Mouse (Mus musculus): ENCODE data around the gene Edem1. TPM values are rescaled to one million over a fixed set of nuclear protein-coding genes. Genes with fewer than 3 reads are reported as not detected.

Gene Edem1
- polyA plus RNA-seq, 1 experiment from 2014 or later, result 25.0 TPM

GRCm38 (mm10) chr6:108892589-108892988, 64.1 kb downstream of the Edem1 start:
- Histone ChIP-seq H3K27me3 (replicated peaks; ENCODE audit: control insufficient read depth, insufficient read depth, low read length) (no peaks in the 10 kb centered on the region), H3K9me3 (ENCODE audit: control insufficient read depth, low read length) (no peaks in the 10 kb centered on the region), H3K4me3 (ENCODE audit: low read depth, low read length) (no peak overlapping the region), H3K4me2 (no peak overlapping the region), H3K4me1 (replicated peaks; ENCODE audit: control insufficient read depth, insufficient read depth, low read length) (no peaks in the 10 kb centered on the region), H3K9ac (ENCODE audit: low read depth, low read length) (no peak overlapping the region), H3K27ac (ENCODE audit: low read depth, low read length) (no peak overlapping the region), H3K36me3 (ENCODE audit: control insufficient read depth, insufficient read depth, low read length) (no peaks in the 10 kb centered on the region)
- no peak for ATAC-seq (replicated peaks; ENCODE audit: low FRiP score)
- WGBS, result 80% methylated on average over 5 of the region's 5 CpGs
- no peak for DNase-seq (ENCODE audit: low spot score)

GRCm38 (mm10) chr6:108895129-108895528, 66.7 kb downstream of the Edem1 start:
- no peak overlapping the region for H3K4me2 ChIP-seq
- DNase-seq (ENCODE audit: low spot score) (no peak), ATAC-seq (replicated peaks; ENCODE audit: low FRiP score) (no peak)
- no peak overlapping the region for H3K9ac ChIP-seq (ENCODE audit: low read depth, low read length)
- WGBS, result 63% methylated on average over 2 of the region's 2 CpGs
- no peaks in the 10 kb centered on the region for H3K4me1 ChIP-seq (replicated peaks; ENCODE audit: control insufficient read depth, insufficient read depth, low read length)
- no peaks in the 10 kb centered on the region for H3K27me3 ChIP-seq (replicated peaks; ENCODE audit: control insufficient read depth, insufficient read depth, low read length)
- no peaks in the 10 kb centered on the region for H3K36me3 ChIP-seq (ENCODE audit: control insufficient read depth, insufficient read depth, low read length)
- no peaks in the 10 kb centered on the region for H3K9me3 ChIP-seq (ENCODE audit: control insufficient read depth, low read length)
- no peak overlapping the region for H3K4me3 ChIP-seq (ENCODE audit: low read depth, low read length)
- H3K27ac ChIP-seq (ENCODE audit: low read depth, low read length), result no peak overlapping the region

- Histone ChIP-seq H3K36me3 (ENCODE audit: control insufficient read depth, insufficient read depth, low read length) (no peaks in the 10 kb centered on the region), H3K4me2 (no peak overlapping the region), H3K4me3 (ENCODE audit: low read depth, low read length) (no peak overlapping the region), H3K27ac (ENCODE audit: low read depth, low read length) (no peak overlapping the region), H3K27me3 (replicated peaks; ENCODE audit: control insufficient read depth, insufficient read depth, low read length) (no peaks in the 10 kb centered on the region), H3K9ac (ENCODE audit: low read depth, low read length) (no peak overlapping the region), H3K9me3 (ENCODE audit: control insufficient read depth, low read length) (no peaks in the 10 kb centered on the region), H3K4me1 (replicated peaks; ENCODE audit: control insufficient read depth, insufficient read depth, low read length) (no peaks in the 10 kb centered on the region)
- 85% methylated on average over 3 of the region's 3 CpGs for WGBS
- DNase-seq (ENCODE audit: low spot score), result no peak
- no peak for ATAC-seq (replicated peaks; ENCODE audit: low FRiP score)
Measured at GRCm38 (mm10) chr6:108895976-108896375, 67.5 kb downstream of the Edem1 start.

- Histone ChIP-seq H3K9ac (ENCODE audit: low read depth, low read length) (no peak overlapping the region), H3K36me3 (ENCODE audit: control insufficient read depth, insufficient read depth, low read length) (no peaks in the 10 kb centered on the region), H3K27ac (ENCODE audit: low read depth, low read length) (no peak overlapping the region), H3K27me3 (replicated peaks; ENCODE audit: control insufficient read depth, insufficient read depth, low read length) (no peaks in the 10 kb centered on the region), H3K9me3 (ENCODE audit: control insufficient read depth, low read length) (no peaks in the 10 kb centered on the region), H3K4me3 (ENCODE audit: low read depth, low read length) (no peak overlapping the region), H3K4me1 (replicated peaks; ENCODE audit: control insufficient read depth, insufficient read depth, low read length) (no peaks in the 10 kb centered on the region), H3K4me2 (no peak overlapping the region)
- DNase-seq (ENCODE audit: low spot score), result no peak
- no peak for ATAC-seq (replicated peaks; ENCODE audit: low FRiP score)
- 74% methylated on average over 8 of the region's 8 CpGs for WGBS
Measured at GRCm38 (mm10) chr6:108896525-108897087, 68.2 kb downstream of the Edem1 start.

- 55% methylated on average over 2 of the region's 2 CpGs for WGBS
- Histone ChIP-seq H3K36me3 (ENCODE audit: control insufficient read depth, insufficient read depth, low read length) (no peaks in the 10 kb centered on the region), H3K4me3 (ENCODE audit: low read depth, low read length) (no peak overlapping the region), H3K4me1 (replicated peaks; ENCODE audit: control insufficient read depth, insufficient read depth, low read length) (no peaks in the 10 kb centered on the region), H3K9ac (ENCODE audit: low read depth, low read length) (no peak overlapping the region), H3K27me3 (replicated peaks; ENCODE audit: control insufficient read depth, insufficient read depth, low read length) (no peaks in the 10 kb centered on the region), H3K27ac (ENCODE audit: low read depth, low read length) (no peak overlapping the region), H3K9me3 (ENCODE audit: control insufficient read depth, low read length) (no peaks in the 10 kb centered on the region), H3K4me2 (no peak overlapping the region)
- DNase-seq (ENCODE audit: low spot score) (no peak), ATAC-seq (replicated peaks; ENCODE audit: low FRiP score) (no peak)
Measured at GRCm38 (mm10) chr6:108899231-108899630, 70.8 kb downstream of the Edem1 start.

GRCm38 (mm10) chr6:108902124-108902523, 73.7 kb downstream of the Edem1 start:
- H3K27me3 ChIP-seq (replicated peaks; ENCODE audit: control insufficient read depth, insufficient read depth, low read length), result no peaks in the 10 kb centered on the region
- H3K4me3 ChIP-seq (ENCODE audit: low read depth, low read length), result no peak overlapping the region
- H3K27ac ChIP-seq (ENCODE audit: low read depth, low read length), result no peak overlapping the region
- no peak overlapping the region for H3K4me2 ChIP-seq
- H3K9ac ChIP-seq (ENCODE audit: low read depth, low read length), result no peak overlapping the region
- H3K4me1 ChIP-seq (replicated peaks; ENCODE audit: control insufficient read depth, insufficient read depth, low read length), result no peaks in the 10 kb centered on the region
- H3K36me3 ChIP-seq (ENCODE audit: control insufficient read depth, insufficient read depth, low read length), result no peaks in the 10 kb centered on the region
- H3K9me3 ChIP-seq (ENCODE audit: control insufficient read depth, low read length), result no peaks in the 10 kb centered on the region
- no peak for ATAC-seq (replicated peaks; ENCODE audit: low FRiP score)
- no peak for DNase-seq (ENCODE audit: low spot score)

- WGBS, result 70% methylated on average over 4 of the region's 4 CpGs
- ATAC-seq (replicated peaks; ENCODE audit: low FRiP score), result no peak
- H3K27ac ChIP-seq (ENCODE audit: low read depth, low read length), result no peak overlapping the region
- no peaks in the 10 kb centered on the region for H3K4me1 ChIP-seq (replicated peaks; ENCODE audit: control insufficient read depth, insufficient read depth, low read length)
- no peak overlapping the region for H3K4me3 ChIP-seq (ENCODE audit: low read depth, low read length)
- H3K4me2 ChIP-seq, result no peak overlapping the region
- no peaks in the 10 kb centered on the region for H3K36me3 ChIP-seq (ENCODE audit: control insufficient read depth, insufficient read depth, low read length)
- H3K9me3 ChIP-seq (ENCODE audit: control insufficient read depth, low read length), result no peaks in the 10 kb centered on the region
- H3K9ac ChIP-seq (ENCODE audit: low read depth, low read length), result no peak overlapping the region
- no peaks in the 10 kb centered on the region for H3K27me3 ChIP-seq (replicated peaks; ENCODE audit: control insufficient read depth, insufficient read depth, low read length)
- no peak for DNase-seq (ENCODE audit: low spot score)
Measured at GRCm38 (mm10) chr6:108903280-108903679, 74.8 kb downstream of the Edem1 start.

GRCm38 (mm10) chr6:108906539-108906938, 78.1 kb downstream of the Edem1 start:
- ATAC-seq (replicated peaks; ENCODE audit: low FRiP score), result no peak
- Histone ChIP-seq H3K4me3 (ENCODE audit: low read depth, low read length) (no peak overlapping the region), H3K4me1 (replicated peaks; ENCODE audit: control insufficient read depth, insufficient read depth, low read length) (no peaks in the 10 kb centered on the region), H3K9me3 (ENCODE audit: control insufficient read depth, low read length) (no peaks in the 10 kb centered on the region), H3K9ac (ENCODE audit: low read depth, low read length) (no peak overlapping the region), H3K27me3 (replicated peaks; ENCODE audit: control insufficient read depth, insufficient read depth, low read length) (no peaks in the 10 kb centered on the region), H3K27ac (ENCODE audit: low read depth, low read length) (no peak overlapping the region), H3K4me2 (no peak overlapping the region), H3K36me3 (ENCODE audit: control insufficient read depth, insufficient read depth, low read length) (no peaks in the 10 kb centered on the region)
- WGBS, result 26% methylated on average over 1 of the region's 1 CpGs
- DNase-seq (ENCODE audit: low spot score), result no peak
